Mouse (Mus musculus) spleen, postnatal 36 days (tissue): ENCODE measurements around the gene Prkd1.
"Not testable (repeated sequence)": the region's sequence is repeated elsewhere in the genome, so short reads cannot be mapped to it uniquely, and the experiment has no call there.

Experiments used
- DNase-seq, 2 experiments: peaks; one replicate each; pipeline ENCODE4 v3.0.0; 2022; ENCODE audit warnings: low spot score in 2 of 2, mixed read lengths in 1 of 2

The Prkd1 gene

DNA sequence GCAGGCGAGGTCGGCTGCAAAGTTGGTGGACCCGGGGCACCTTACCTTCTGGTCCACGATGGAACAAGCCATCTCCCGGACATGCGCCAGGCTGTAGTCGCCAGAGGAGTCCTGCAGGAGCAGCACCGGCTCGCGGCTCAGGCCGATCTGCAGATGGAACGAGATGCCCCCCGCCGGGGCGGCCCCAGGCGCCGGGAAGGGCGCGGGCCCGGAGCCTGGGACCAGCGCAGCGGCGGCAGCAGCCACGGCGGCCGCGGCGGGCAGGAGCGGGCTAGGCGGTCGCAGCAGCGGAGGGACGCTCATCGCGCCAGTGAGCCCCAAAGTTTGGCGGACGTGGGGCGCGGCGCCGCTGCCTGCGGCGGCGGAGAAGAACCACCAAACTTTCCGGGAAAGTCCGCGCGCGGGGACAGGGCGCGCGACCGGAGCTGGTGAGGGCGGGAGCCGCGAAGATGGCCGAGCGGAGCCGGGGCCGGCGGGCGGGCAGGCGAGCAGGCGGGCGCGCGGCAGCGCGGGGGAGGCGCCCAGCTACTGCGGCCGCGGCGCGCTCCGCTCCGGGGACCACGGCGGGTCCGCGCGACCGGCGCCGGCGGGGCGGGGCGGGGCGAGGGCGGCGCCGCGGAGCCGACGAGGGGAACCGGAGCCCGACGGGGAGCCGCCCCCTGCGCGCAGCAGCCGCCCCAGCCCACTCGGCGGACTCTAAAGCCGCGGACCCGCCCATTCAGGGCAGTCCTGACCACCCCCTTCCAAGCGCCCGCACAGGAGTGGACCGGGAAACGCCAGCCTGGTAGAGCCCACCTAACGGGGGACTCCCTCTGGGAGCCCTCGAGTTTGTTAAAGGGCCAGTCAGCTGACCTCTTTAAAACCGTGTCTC lies at the start of gene Prkd1:
Gene Prkd1, minus strand, starts transcription at position 428 of the 871 bp plus-strand sequence.
- no peak for DNase-seq

DNA sequence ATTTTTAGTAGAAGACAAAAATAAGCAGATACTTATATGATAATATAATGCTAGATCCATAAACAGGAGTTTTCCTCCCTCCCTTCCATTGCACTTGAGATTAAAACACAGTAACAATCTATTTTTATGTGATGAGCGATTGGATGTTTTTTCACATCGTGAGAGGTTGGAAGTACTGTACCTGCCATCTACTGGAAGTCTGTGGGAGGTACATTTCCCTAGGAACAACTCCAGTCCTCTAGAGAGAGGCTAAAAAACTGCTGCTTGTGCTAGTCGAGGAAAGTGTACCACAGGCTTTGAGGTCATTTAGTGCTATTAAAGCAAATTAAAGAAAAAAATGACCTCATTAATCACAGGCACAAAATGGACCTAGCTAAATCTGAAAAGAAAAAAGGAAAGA lies 48.6 kb upstream of the Prkd1 start:
- no peak for DNase-seq

DNA sequence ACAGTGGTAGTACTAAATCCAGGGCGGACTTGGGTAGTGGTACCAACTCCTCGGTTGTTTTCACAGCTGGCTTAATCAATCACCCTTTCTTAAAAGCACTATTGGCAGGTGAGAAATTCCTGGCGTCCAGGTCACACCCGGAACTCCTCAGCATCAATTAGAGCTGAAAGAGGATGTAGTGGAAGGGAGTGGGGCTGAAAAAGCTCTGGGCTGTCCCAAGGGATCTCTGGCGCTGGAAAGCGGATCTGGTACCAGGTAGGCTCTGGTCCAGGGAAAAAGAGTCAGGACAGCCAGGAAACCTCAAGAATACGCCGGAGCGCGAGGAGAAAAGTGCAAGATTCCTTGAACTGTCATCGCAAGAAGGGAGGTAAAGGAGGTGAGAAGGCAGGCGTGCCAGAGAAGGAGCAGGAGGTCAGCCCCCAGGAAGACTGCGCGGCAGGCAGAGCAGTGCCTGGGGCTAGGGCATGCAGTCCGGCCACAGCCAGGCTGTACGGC lies 675 bp downstream of the Prkd1 start:
- DNase-seq = no peak

DNA sequence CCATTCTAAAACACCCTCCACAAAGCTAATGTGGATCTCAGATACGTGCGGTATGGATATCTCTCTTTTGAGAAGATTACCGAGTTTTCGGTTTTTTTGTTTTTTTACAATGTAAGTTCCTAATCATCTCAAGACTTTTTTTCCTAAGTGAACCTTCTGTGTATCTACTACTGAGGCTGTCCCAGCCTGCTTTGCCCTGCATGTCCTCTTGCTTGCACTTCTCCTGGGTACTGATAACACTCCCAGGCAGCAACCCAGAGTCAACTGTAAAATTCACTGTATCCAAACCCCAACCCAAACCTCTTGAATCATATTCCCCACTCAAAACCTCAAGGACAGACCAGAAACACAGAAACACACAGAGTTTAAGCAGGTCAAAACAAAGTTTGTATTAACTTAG lies 2.0 kb downstream of the Prkd1 start:
- DNase-seq = no peak

DNA sequence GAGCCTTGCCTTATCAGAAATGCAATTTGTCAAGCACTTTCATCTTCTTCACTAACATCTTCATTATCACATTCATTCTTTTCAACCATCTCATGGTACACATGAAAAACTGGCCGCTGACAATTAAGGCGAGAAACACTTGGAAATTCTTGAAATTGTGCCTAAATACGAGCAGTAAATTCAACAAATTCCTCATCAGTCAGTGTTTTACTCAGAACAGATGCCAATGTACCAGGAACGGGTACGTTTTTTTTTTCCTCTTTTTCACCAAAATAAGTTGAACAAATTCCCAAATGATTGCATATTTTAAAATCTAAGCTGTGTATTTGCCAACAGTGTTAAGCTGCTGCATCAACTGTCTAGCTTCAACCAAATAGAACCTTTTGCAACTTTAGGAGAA lies 6.2 kb downstream of the Prkd1 start:
- DNase-seq = no peak

DNA sequence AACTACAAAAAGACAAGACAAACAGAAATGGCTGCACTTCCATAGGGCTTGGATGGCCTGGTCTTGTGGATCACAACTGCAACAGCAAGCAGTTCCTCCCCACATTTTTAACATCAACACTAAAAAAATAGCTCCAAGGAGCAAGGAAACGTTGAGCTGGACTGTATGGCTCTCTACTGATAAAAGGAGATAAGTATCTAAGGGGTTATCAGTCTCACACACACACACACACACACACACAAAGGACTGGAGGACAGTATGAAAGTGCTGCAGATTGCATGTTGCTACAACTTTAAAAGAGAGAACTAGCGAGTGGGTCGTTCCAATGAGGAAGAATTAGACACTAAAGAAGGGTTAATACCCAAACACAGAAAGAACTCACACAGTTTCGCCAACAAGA lies 8.7 kb downstream of the Prkd1 start:
- DNase-seq = no peak

DNA sequence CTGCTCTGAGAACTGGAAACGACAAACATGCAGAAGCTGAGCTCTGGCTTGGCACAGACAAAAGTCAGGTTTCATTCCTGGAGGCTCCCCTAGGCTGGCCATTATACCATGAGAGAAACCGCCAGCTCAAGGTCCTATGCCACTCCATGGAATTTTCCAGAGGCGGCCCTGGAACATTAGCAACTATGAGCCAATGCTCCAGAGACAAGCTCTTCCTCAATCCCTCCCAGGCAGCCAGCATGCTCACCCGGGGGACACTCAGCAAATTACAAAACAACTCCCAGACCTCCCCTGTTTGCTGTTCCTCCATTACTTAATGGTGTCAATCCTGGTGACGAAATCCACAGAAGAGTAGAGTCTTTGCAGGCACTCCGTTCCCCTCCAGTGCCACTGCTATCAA lies 14.5 kb downstream of the Prkd1 start:
- DNase-seq = no peak

DNA sequence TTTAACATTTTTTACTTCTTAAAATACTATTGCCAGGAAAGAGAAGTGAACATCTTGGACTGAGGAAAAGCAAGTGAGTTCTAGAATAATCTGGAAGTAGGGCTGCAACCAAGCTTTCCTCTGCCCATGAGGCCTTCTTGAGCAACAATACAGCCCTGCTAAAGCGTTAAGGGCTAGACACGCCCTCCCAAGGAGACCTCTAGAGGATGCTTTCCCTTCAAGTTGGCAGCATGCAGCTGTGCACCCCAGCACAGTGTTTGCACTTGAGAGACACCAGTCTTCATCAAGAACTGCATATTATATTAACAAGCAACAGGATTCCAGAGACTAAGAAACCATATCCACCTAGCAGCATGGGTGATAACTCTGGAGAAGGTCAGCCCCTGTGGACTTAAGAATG lies 22.8 kb downstream of the Prkd1 start:
- DNase-seq = not testable (repeated sequence)

DNA sequence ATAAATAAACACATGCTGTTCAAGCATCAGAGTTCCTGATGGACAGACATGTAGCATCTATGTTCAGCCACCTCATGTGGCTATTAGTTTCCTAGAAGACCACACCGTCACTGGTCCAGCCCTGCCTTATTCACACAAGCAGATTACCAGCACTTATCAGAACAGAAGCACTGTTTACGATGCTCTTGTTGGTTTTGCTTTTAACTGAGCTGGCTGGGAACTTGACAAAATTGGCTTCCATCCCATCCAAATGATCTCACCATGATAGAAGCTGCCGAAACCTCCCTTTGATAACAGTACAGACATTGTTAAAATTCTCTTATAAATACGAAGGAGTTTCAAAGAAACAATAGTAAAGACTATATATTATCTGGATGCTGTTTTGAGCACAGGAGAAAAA lies 24.7 kb downstream of the Prkd1 start:
- no peak for DNase-seq

DNA sequence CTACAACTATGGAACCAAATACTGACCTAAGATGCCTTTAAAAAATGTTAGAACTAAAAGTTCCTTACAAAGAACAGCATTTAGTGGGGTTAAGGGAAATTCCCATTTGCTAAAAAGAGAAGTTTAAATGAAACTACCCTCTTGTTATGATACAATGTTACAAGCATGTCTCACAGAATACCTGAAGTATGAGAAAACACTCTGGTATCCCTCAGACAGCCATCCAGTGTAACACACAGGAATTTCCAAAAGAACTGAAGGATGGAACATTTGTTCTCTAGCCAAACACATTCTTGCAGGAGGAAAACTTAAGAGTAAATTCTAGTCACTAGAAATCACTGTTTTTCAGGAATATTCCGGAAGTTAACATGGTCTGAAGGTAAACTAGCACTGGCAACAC lies 33.0 kb downstream of the Prkd1 start:
- no peak for DNase-seq

DNA sequence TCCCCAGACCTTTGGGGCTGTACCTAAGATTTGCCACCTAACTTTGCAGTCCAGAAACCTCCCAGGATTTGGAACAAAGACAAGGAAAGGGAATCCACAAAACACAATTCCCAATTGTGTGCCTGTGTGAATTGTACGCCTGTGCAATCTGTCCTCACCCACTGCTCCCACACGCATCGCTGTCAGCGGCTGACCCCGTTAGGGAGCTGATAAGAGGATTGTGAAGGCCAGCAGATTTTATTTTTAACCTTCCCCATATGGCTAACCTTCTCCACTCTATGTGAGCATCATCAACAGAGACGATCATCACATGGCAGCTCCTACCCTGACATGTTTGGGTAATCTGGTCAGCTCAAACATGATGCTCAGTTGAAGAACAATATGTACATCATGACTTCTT lies 34.6 kb downstream of the Prkd1 start:
- DNase-seq = no peak

DNA sequence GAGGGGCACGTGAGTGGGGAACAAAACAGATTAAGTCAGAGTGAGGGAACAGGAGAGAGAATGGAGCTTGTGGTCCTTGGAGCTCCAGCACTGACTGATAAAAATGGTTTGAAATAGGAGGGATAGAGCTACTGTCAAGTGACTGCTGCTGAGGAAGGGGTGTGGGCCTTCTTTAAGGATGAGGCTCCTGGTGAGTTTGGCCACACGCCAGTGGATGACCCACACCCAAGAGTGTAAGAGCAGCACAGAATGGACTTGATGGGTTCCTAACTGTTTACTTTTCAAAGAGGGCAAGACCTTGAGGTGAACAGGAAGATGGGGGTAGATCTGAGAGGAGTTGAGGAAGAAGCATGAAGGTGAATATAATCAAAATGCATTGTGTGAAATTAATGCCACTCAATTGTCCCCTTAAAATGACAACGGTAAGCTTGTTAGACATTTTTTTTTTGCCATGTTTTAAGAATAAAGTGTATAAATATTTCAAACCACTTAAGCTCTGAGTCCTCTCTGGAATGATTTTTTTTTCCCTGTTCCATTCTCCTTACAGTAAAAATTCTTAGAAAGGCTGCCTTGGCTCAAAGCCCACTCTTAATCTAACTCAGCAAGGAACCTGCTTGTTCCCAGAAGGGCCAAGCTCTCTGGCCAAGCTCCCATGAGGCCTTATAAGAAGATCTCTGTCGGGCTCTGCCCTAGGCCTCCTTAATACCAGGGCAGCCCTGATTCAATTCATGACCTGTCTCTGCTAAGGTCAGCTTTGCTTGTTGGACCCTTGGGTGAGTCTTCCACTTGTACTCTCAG lies 42.0 kb downstream of the Prkd1 start:
- no peak for DNase-seq

DNA sequence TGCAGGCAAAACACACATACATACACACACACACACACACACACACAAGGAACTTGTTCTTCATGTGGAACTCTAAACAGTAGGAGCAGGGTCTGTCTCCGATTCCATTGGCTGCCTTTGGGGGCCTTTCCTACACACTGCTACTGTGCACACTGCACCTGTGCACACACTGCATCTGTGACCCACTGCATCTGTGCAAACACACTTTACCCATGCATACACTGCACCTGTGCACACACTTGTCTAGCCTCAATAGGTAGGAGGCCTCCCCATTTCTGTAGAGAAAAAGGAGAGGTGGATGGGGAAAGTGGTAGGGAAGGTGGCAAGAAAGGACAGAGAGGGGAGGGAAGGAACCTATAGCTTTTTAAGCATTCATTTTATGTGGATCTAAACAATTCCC lies 49.5 kb downstream of the Prkd1 start:
- no peak for DNase-seq

DNA sequence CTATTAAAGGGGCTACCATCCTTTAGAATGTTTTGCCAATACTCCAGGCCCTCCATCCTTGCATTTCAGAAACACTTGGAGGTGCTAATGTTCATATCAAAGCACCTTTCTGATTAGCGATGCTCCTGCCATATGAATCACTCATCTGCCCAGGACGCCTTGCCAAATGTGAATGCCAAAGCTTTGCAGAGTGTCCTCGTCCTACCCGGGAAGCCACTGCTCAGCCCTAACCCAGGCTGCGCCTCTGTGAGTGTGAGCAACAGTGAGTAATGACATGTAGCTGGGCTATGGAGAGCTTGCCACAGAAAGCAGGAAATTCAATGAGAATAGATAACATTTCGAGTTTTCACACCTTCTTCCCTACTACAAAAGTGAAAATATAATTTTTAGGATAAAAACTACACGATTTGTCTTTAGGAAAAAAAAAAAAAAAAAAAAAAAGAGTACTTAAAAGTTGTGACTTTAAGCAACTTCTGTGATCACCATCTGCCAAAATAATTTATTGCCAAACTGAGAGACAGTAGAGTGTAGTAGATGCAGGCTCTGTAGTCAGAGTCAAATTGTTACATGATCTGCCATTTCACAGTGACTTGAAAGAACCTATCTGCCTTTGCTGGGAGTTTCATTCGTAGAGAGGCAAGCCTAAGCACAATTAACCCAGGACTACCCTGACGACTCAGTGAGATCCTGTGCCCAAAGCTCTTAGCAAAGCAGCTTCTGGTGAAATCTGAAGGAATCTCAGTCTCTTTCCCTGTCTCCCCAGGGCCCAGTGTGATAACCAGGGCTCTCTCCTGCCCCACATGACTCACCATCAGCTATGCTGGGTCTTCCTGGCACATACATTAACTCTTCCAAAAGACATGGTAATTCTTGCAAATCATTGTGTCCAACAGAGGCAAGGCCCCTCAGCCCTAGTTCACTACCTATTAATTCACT lies 50.6 kb downstream of the Prkd1 start:
- DNase-seq = no peak

DNA sequence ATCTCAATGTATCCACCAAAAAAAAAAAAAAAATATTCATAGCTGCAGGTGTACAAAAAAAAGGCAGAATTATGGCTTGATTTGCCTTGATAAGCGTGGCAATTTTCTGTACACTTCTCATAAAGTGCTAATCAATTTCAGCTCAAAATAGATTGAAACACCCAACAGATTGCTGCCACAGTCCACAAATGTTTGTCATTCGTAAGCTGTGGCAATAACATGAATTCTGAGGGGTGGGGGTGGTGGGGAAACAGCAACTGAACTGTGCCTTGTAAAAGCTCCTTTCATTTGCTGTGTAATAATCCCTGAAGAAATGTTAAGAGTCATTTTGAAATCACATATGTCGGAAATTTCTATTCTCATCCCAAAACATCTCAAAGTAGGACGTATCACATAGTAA lies 51.4 kb downstream of the Prkd1 start:
- no peak for DNase-seq

DNA sequence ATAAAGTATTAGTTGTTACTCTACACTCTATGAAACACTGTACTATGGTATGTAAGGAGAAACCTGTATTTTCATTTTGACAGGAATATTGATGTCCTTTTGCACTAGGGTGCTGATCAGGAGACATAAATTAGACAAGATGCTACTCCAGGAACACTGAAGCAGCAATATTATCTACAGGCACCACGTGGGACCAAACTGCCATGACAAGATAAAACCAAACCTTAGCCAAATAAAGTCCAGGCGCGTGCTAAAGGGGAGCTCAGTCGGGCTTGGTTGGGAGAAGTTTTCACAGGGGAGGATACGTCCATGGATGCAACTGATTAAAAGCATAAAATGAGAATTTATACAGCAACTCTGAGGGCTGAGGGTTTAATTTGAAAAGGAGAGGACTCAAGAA lies 53.1 kb downstream of the Prkd1 start:
- DNase-seq = no peak

DNA sequence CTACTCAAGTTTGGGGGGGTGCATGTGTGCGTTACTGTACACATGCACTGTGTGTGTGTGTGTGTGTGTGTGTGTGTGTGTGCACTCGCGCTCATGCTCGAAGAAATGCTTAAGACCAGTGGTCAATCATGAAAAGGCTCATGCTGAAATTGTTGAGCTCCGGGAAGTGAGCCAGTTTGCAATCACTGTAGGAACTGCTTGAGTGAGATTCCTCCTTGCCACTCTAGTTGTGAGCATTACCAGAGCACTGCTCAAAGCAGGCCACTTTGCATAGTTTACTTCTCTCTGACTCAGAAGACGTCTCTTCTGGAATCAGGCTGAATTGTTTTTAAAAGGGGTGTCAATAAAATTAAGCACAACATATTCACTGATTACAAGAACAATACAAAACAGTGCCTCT lies 54.4 kb downstream of the Prkd1 start:
- no peak for DNase-seq

DNA sequence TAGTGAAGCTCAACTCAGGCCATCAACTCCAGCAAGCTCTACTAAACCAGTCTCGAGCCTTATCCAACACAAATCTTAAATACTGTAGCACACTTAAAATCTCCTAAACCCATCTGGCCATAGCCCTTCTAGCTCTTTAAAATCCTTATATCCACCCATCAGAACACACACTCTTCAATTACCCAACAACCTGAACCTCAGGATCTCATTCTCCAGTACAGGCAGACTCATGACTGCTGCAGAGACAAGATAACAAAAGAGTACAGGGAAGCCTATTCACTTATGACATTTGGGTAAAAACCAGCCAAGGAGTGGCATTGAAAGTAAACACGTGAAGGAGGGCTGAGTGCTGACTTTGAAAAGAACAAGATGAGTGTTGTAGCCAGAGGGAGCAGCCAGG lies 55.4 kb downstream of the Prkd1 start:
- no peak for DNase-seq

DNA sequence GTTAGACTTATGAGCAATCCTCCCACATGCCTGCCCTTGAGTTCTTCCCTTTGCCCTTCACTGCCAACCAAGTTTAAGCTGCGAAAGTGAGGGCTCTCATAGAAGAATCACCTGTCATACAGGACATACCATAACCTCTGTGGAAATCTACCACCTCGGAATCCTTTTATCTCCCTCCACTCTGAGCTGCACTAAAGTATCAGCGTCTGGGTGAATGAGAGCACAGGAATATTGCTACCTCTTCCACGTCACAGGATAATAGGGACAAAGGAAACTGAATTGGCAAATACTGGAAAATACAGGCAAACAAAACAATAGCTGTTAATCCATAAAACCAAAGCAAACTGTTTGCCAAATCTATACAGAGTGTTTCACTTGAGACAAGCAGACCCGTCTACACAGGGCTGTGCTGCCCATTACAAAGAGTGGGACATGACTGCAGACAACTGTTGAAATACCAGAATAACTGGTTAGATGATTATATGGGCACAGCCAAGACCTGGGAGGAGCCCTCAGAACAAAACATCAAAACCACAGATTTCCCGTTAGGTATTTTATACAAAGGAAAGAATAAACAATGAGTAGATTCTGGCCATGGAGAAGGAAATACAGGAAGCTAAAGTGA lies 60.6 kb downstream of the Prkd1 start:
- DNase-seq = no peak

DNA sequence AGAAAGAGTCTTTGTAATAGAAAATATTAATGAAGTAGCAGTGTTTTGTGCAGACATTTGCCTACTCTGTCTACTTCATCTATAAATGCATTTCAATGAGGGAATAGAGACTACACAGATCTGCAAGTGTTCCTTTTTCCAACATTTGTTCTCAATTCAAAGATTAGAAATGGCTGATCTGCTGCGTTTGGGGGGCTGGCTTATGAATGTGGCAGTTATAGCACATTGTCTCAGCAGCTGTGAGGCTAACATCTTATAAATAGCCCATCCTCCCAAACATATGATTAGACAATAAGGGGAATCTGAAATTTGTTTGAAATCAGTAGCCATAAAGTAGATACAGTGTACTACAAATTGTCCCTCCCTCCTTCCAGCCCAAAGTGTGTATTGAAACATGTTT lies 83.7 kb downstream of the Prkd1 start:
- DNase-seq = no peak

DNA sequence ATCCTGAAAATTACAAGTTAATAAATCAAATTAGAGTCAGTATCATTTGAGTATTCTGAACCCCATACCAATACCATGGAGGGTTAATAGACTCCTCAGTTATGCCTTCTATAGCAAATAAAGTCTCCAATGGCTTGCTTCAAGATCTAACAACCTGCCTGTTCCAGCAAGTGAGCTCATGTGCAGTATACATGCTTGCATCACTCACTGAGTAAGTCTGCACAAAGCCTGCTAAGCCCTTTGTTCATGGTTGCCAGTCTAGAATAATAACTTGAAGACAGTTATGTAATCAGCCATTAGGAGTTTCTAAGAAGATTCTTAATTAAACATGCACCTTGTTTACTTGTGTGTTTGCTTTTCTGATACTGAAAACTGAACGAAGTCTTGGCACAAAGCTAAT lies 88.4 kb downstream of the Prkd1 start:
- no peak for DNase-seq
